Mouse (Mus musculus): ENCODE measurements around the gene Ngdn.
A peak's percentile ranks its signal among the peaks of the same experiment; 100 is the strongest.
"Not testable (repeated sequence)": the region's sequence is repeated elsewhere in the genome, so short reads cannot be mapped to it uniquely, and the experiment has no call there.

Gene Ngdn

GRCm38 (mm10) chr14:54999868-55000267, 15.4 kb upstream of the Ngdn start:
- DNase-seq (ENCODE audit: low read depth, low spot score), result not testable (repeated sequence)

DNA sequence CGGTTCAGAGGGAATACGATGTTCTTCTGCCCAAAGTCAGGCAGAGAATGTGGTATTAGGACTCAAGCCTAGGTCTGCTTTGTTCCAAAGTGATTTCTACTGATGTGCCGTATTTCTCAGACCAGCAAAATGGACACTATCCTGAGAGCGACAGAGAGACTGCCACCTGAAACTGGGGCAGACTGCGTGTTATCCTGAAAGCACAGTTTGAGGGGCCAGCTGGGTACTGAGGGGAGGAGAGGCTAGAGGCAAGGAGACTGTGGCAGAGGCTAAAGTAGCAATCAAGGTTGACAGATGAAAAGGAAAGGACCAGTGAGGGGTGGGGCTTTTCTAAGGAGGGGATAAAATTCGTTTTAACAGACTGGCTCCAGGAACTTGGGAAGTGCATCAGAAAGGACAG, 14.4 kb upstream of the Ngdn start:
- no peak for DNase-seq (ENCODE audit: low read depth, low spot score)

DNA sequence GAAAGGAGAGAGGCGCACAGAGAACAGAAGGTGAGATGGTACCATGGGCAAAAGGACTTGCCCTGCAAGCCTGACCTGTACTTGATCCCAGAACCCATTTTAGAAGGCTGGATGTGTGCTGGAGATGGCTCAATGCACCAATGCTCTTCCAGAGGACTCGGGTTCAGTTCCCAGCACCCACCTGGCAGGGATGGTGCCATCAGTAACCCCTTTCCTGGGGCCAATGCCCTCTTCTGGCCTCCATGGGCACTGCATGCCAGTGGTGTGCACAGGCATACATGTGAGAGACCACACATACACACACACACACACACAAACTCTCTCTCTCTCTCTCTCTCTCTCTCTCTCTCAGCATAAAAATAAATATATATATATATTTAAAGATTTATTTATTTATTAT, 13.8 kb upstream of the Ngdn start:
- DNase-seq (ENCODE audit: low read depth, low spot score), result no peak

GRCm38 (mm10) chr14:55001938-55002686, 13.1 kb upstream of the Ngdn start:
- DNase-seq (ENCODE audit: low read depth, low spot score), result no peak

DNA sequence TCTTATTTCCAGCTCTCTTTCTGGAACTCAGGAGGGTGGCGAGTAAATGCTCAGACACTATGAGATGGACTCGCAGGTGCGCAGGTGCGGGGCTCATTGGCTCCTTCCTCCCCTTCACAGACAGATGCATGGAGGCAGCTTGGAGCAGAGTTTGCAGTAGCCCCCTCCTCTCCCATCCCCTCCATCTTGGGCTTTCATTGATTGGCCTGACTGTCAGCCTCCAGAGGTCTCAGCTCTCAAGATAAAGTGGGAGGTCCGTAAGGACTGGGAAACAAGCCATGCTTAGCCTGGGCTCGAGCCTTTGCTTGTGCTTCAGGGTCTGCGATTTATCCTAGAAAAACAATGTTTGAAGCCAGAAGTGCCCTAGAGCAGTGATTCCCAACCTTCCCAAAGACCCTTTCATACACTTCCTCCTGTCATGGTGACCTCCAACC, 12.6 kb upstream of the Ngdn start:
- no peak for DNase-seq (ENCODE audit: low read depth, low spot score)

GRCm38 (mm10) chr14:55003878-55004855, 11.1 kb upstream of the Ngdn start:
- no peak for DNase-seq (ENCODE audit: low read depth, low spot score)

DNA sequence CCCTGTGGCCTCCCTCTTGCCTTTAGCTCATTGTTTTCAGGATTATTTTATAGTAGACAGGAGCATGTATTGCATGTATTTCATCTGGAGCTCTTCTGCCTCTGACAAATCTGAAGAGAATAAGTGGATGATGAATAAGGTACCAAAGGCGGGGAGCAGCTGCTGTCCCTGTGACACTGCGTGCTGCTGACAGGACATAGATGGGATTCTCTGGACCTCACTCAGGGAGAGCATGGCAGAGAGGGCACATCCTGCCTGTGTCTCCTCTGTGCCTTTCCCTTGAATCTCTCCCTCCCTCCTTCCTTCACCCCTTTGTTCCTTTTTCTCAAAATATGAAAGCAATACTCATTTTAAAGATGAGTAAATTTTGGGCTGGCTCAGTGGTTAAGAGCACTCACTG, 9.7 kb upstream of the Ngdn start:
- no peak for DNase-seq (ENCODE audit: low read depth, low spot score)

- no peak for DNase-seq (ENCODE audit: low read depth, low spot score)
Observed at GRCm38 (mm10) chr14:55005967-55006366, 9.3 kb upstream of the Ngdn start.

DNA sequence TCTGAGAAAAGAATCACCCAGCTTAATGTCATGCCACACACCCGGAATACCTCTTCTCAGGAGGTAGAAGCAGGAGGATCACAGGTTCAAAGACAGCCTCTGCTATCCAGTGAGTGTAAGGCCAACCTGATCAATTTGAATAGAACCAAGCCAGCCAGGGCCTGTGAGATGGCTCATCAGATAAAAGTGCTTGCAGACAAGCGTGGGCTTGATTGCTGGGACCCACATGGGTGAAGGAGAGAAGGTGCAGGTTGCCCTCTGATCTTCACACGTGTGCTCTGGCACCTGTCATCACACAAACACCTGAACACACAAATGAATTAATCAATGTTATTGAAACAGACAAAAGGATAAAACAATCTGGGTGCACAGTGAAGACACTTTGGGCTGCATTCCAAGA, 8.7 kb upstream of the Ngdn start:
- DNase-seq (ENCODE audit: low read depth, low spot score), result no peak

DNA sequence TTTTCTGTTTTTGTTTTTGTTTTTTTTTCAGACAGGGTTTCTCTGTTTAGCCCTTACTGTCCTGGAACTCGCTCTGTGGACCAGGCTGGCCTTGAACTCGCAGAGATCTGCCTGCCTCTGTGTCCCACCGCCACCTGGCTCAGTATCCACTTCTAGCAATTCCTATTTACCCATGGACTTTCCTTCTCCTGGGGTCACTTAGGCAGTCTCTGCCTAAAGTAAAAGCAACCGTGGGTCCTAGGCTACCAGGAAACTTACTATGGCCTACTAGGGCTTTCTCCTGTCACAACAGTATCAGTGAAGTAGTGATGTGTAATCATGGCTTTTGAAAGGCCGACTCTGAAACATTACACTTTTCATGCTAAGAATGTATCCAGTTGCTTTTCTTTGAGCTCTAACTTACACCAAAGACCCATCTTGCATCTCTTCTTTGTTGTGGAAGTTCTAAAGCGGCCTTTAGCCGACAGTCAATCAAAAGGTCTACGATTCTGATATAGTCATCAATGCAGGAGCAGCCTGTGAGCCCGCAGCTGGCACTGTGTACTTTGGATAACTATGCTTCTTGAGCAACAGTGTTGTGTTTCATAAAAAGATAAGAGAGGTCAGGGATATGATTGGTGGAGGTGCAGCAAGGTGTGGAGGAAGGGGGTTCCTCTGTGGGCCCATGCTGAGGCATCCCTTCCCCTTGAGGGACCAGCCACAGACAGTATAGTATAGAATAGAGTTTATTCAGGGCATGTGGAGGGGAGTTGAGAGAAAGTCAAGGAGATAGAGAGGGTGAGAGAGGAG, 7.9 kb upstream of the Ngdn start:
- DNase-seq (ENCODE audit: low read depth, low spot score), result no peak

DNA sequence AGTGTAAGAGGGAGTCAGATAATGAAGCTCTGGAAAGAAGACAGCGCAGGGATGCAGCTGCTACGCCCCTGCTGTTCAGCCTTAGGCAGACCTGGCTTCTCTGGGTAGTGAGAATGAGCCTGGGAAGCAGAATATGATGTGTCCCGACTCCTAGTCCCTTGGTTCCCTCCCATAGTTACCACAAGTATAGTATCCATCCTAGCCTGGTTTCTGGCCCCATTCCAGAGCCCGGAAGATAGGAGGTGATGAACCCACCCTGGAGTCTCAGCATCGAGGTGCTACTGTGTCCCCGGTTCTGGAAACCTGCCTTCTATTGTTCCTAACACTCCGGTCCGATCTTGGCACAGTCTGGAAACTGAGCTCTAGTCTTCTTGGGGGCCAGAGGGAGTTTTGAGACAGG, 6.8 kb upstream of the Ngdn start:
- DNase-seq (ENCODE audit: low read depth, low spot score), result no peak

DNA sequence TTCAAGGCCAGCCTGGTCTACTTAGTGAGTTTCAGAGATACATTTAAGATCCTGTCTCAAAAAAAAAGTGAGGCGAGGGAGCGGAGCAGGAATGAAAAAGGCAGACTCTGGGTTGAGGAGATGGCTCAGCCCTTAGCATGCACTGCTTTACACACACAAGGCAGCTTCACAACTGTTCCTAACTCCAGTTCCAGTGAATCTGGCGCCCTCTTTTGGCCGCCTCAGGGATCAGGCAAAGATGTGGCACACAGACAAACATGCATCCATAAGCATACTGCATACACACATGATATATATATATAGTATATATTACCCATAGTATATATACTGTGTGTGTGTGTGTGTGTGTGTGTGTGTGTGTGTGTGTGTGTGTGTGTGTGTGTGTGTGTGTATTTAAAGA, 4.1 kb upstream of the Ngdn start:
- no peak for DNase-seq (ENCODE audit: low read depth, low spot score)

GRCm38 (mm10) chr14:55014591-55014990, 663 bp upstream of the Ngdn start:
- no peak for DNase-seq (ENCODE audit: low read depth, low spot score)

DNA sequence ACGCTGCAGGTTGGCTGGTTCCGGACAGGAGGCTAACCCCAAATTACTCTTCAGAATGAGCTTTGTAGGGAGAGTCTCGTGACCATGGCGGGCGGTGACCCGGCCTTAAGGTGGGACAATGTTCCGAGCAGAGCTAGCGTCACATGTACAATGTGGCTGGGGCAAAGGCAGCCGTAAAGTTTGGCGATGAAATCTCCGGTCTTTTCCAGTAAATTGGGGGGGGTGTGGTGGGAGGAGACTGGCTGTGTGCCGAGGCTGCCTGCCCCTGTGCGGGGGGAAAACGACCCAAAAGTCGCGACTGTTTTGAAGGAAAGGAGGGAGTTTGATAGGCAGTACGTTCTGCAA, 485 bp downstream of the Ngdn start:
- no peak for DNase-seq (ENCODE audit: low read depth, low spot score)

DNA sequence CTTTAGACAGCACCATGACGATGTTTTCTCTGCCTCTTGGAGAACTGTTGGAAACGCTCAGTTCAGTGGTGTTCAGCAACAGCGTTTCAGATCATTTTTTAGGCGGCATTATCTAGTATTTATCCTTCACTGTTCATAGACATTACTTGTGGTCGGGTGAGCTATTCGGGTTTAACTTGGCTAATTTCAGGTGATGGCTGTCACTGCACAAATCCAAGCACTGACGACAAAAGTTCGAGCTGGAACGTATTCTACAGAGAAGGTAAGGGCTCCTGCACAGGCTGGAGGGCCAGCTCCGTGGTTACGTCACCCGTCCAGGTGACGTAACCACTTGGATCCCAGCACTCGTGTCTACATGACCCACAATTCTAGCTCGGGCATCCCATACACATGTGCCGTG, 1.6 kb downstream of the Ngdn start:
- DNase-seq (ENCODE audit: low read depth, low spot score), result no peak

GRCm38 (mm10) chr14:55020394-55020793, 5.1 kb downstream of the Ngdn start:
- no peak for DNase-seq (ENCODE audit: low read depth, low spot score)

GRCm38 (mm10) chr14:55023011-55023410, 7.8 kb downstream of the Ngdn start:
- no peak for DNase-seq (ENCODE audit: low read depth, low spot score)

DNA sequence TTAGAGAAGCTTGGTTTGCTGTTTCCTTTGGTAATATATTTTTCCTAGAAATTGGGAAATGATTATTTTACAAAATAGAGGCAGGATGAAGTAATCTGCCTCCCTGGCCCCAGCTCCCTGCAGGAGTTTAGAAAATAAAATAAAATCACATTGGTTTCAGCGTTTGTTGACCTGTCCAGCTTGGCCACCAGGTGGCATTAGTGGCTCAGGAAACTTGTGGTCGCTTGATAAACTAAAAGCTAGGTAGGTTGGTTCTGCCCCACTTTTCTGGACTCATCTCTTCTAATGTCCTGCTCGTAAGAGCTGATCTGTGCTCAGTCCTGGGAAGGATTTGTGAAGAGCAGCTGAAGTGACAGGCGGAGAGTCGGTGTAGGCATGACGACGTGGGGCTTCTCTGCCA, 9.0 kb downstream of the Ngdn start:
- DNase-seq (ENCODE audit: low read depth, low spot score), result peak; percentile 42

DNA sequence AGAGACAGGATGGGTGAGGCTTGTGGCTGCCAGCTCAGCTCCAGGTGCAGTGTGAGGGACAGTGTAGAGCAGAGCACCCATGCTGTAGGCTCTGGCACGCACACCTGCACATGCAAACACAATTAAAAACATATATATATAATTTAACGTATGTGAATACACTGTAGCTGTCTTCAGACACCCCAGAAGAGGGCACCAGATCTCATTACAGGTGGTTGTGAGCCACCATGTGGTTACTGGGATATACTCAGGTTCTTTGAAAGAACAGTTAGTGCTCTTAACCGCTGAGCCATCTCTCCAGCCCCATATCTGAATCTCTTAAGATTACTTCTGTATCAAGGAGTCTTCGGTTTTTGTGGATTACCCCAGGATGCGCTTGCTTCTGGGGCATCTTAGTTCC, 10.3 kb downstream of the Ngdn start:
- DNase-seq (ENCODE audit: low read depth, low spot score), result no peak

- DNase-seq (ENCODE audit: low read depth, low spot score), result no peak
Observed at GRCm38 (mm10) chr14:55027251-55027650, 12.0 kb downstream of the Ngdn start.

DNA sequence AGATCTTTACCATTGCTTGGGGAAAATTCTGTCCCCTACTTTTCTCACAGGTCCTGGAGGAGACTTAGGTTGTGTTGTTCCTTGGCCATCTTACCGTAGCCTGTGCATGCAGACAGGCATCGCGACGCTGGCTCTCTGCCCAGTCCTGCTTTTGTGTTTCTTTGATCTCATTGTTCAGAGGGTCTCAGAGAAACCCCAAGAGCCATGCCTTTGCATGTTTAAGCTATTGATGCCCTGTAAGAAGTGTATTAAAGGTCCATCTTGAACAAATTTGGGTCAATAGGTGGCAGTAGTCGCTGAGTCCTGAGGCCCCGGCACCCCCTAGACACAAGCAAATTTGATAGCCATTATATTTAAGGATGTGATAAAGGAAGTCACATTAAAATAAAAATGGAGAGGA, 12.4 kb downstream of the Ngdn start:
- no peak for DNase-seq (ENCODE audit: low read depth, low spot score)

DNA sequence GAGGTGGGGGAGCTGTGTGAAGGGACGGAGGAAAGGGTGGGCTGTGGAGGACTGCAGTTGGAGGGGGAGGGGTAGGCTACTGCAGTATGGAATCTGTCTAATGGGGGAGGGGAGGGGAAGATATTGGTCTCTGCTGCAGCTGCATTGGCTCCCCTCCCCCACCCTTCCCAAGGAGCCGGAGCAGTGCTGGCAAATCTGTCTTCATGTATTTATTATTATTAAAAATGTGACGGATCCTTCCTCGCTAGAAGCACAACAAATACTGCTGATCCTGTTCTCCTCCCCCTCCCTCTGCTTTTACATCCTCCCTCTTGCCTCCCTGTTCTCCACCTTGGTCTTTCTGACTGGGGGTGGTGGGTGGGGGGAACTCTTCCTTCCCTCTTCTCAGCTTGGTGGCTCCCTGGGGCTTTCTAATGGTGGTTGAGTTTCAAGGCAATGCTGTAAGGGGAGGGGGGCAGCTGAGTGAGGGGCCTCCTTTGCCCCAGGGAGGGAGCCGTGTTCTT, 13.1 kb downstream of the Ngdn start:
- no peak for DNase-seq (ENCODE audit: low read depth, low spot score)

Data from c-Kit-negative CD71-positive TER-119-positive erythroid progenitor cells, embryonic 14.5 days (primary cell).